In genomic region chr8:82743905-82744904, GRCm38 (mm10) we compare ENCODE assay signal across 8 mouse cellular contexts. TPM values are rescaled to one million over a fixed set of nuclear protein-coding genes. Genes with fewer than 3 reads are reported as not detected.
DNase-seq lines count a peak whose midpoint lies in the region; ATAC-seq and TF ChIP-seq lines count a peak whose summit lies in the region.

No protein-coding gene starts in this region.

- peaks cover 8% of the 10 kb centered on the region for H3K9me3 ChIP-seq in G1E (replicated peaks)
- peaks cover 7% of the 10 kb centered on the region; the same call in 1 of the 2 replicates for H3K9me3 ChIP-seq in forebrain, embryonic 12.5 days
- H3K9me3 ChIP-seq in hindbrain, embryonic 11.5 days (ENCODE audit: control insufficient read depth, low read length) = no peaks in the 10 kb centered on the region

- no peak overlapping the region for H3K27ac ChIP-seq in forebrain, embryonic 12.5 days
- H3K27ac ChIP-seq in hindbrain, embryonic 11.5 days (ENCODE audit: low read depth, low read length) = no peak overlapping the region

- H3K9ac ChIP-seq in forebrain, embryonic 12.5 days = no peak overlapping the region
- no peak overlapping the region for H3K9ac ChIP-seq in hindbrain, embryonic 11.5 days (ENCODE audit: low read depth, low read length)

- 49% methylated on average over 10 of the region's 10 CpGs for WGBS in forebrain, embryonic 12.5 days
- WGBS in hindbrain, embryonic 11.5 days = 44% methylated on average over 10 of the region's 10 CpGs

- peak; percentile 5 for DNase-seq in G1E (ENCODE audit: low spot score)
- peak; percentile 40 for DNase-seq in brain, embryonic 18.5 days (ENCODE audit: low read depth, low spot score)
- peak; percentile 80 for DNase-seq in hindbrain, embryonic 11.5 days (ENCODE audit: low spot score)
- peak; percentile 59 for DNase-seq in layer of hippocampus, adult 9-10 months (ENCODE audit: low spot score)
- peak; percentile 62 for DNase-seq in lung, postnatal 25 days (ENCODE audit: low spot score)
- DNase-seq in retina, postnatal 1 day = peak; percentile 82
- peak; percentile 16 for DNase-seq in yolk sac, embryonic 10.5 days (ENCODE audit: low spot score)

- no peaks in the 10 kb centered on the region for H3K4me1 ChIP-seq in G1E (ENCODE audit: insufficient read depth, low read depth, low read length)
- H3K4me1 ChIP-seq in forebrain, embryonic 12.5 days = 0 out of 2 replicates have a peak, but pooled peaks cover 2% of the 10 kb centered on the region
- H3K4me1 ChIP-seq in hindbrain, embryonic 11.5 days (replicated peaks; ENCODE audit: control insufficient read depth, insufficient read depth, low read length) = no peaks in the 10 kb centered on the region

- no peaks in the 10 kb centered on the region for H3K27me3 ChIP-seq in G1E (ENCODE audit: insufficient read depth, low read length)
- H3K27me3 ChIP-seq in forebrain, embryonic 12.5 days = no peaks in the 10 kb centered on the region
- no peaks in the 10 kb centered on the region for H3K27me3 ChIP-seq in hindbrain, embryonic 11.5 days (ENCODE audit: control insufficient read depth, insufficient read depth, low read length)

- H3K4me3 ChIP-seq in G1E (ENCODE audit: low read depth, low read length) = no peak overlapping the region
- no peak overlapping the region for H3K4me3 ChIP-seq in forebrain, embryonic 12.5 days (replicated peaks)
- H3K4me3 ChIP-seq in hindbrain, embryonic 11.5 days (ENCODE audit: low read depth, low read length) = no peak overlapping the region

- no peak overlapping the region for H3K4me2 ChIP-seq in forebrain, embryonic 12.5 days
- H3K4me2 ChIP-seq in hindbrain, embryonic 11.5 days (replicated peaks; ENCODE audit: low read depth, low read length) = no peak overlapping the region

- peak; percentile 48; the same call in 1 of the 2 replicates for TF ChIP-seq CTCF in G1E (IDR thresholded peaks at IDR 0.05; ENCODE audit: low read depth, low read length)

- no peaks in the 10 kb centered on the region for H3K36me3 ChIP-seq in G1E (replicated peaks)
- no peaks in the 10 kb centered on the region for H3K36me3 ChIP-seq in forebrain, embryonic 12.5 days (replicated peaks)
- no peaks in the 10 kb centered on the region for H3K36me3 ChIP-seq in hindbrain, embryonic 11.5 days (ENCODE audit: control insufficient read depth, insufficient read depth, low read length)

- peak; percentile 34; the same call in 1 of the 2 replicates for ATAC-seq in G1E (ENCODE audit: extremely low read depth, insufficient number of reproducible peaks, low FRiP score, poor library complexity, severe bottlenecking)
- ATAC-seq in forebrain, embryonic 12.5 days (ENCODE audit: low FRiP score) = peak; percentile 85; the same call in 1 of the 2 replicates
- peak; percentile 81 for ATAC-seq in hindbrain, embryonic 11.5 days (ENCODE audit: low FRiP score)

RNA-seq across cellular contexts. Expression of gene Zfp330, which starts 29.8 kb away (rescaled TPM):
- total RNA-seq in G1E (2014; fragmentation: Nextera tagmentation) = 79.2 and 103 TPM in 2 replicates
- total RNA-seq in G1E (2017) = 139 and 153 TPM in 2 replicates
- 7.7 and 91.2 TPM in 2 replicates for polyA plus RNA-seq in G1E (2012)
- 74.7 and 79.7 TPM in 2 replicates for polyA plus RNA-seq in forebrain, embryonic 12.5 days (2016; fragmentation: Nextera tagmentation; extraction: Ambion mirVana)
- 84.8 and 95.3 TPM in 2 replicates for polyA plus RNA-seq in hindbrain, embryonic 11.5 days (2014; fragmentation: Nextera tagmentation; extraction: Ambion mirVana)

Comparison
In these comparisons a context has a peak if more than half of its experiments do, and no peak if none do; other contexts are left out.
1. ATAC-seq: peak in every context shown above with its lines; median percentile 85 in forebrain, embryonic 12.5 days; 81 in hindbrain, embryonic 11.5 days; 34 in G1E.
2. DNase-seq: peak in every context shown above with its lines; median percentile 82 in retina, postnatal 1 day; 80 in hindbrain, embryonic 11.5 days; 62 in lung, postnatal 25 days; 59 in layer of hippocampus, adult 9-10 months; 40 in brain, embryonic 18.5 days; 16 in yolk sac, embryonic 10.5 days; 5 in G1E.